Mouse (Mus musculus) erythroblast, embryonic 14.5 days (primary cell): ENCODE results near the gene Rps6kb1.

Experiments
- GATA1 ChIP-seq: IDR thresholded peaks from 2 replicates; pipeline ENCODE4 v1.6.1; 2012; ENCODE audit warnings: low read length, inconsistent platforms, mixed read lengths
- TAL1 ChIP-seq: IDR thresholded peaks from 3 replicates; pipeline ENCODE4 v1.6.1; 2012; ENCODE audit warnings: low read length, inconsistent platforms, mixed read lengths

- no peak for TF ChIP-seq GATA1
- no peak for TF ChIP-seq TAL1
Observed at GRCm38 (mm10) chr11:86457545-86457944, 87.1 kb downstream of the Rps6kb1 start.
